Mouse (Mus musculus) intestine, postnatal 0 days (tissue): ENCODE measurements at regions not wholly inside any gene's neighbourhood (a gene's known extent, or its start where the extent isn't known, plus 50 kb on each side); places are given as distances from the start of the nearest gene placed in this dataset.
A peak's percentile ranks its signal among the peaks of the same experiment; 100 is the strongest.

Experiments
- ATAC-seq: fragments of 200-750 bp; cut with Nextera tagmentation; 2 replicates; pipeline ENCODE4 v1.8.0; 2017; ENCODE audit warnings: mild to moderate bottlenecking, moderate TSS enrichment, moderate library complexity
- H3K27ac ChIP-seq: fragments of 300-500 bp; sonication (generic); 2 replicates; pipeline ENCODE4 v1.5.1; 2014; ENCODE audit warnings: mild to moderate bottlenecking, low read depth, low read length, moderate library complexity
- H3K27me3 ChIP-seq: fragments of 300-500 bp; sonication (generic); replicated peaks from 2 replicates; pipeline ENCODE4 v1.6.1; 2014; ENCODE audit warnings: low read length, mixed read lengths; ENCODE audit not compliant: control insufficient read depth, insufficient read depth
- H3K36me3 ChIP-seq: fragments of 300-500 bp; sonication (generic); 2 replicates; pipeline ENCODE4 v1.6.1; 2014; ENCODE audit warnings: mild to moderate bottlenecking, moderate library complexity; ENCODE audit not compliant: control insufficient read depth, insufficient read depth
- H3K4me1 ChIP-seq: fragments of 300-500 bp; sonication (generic); replicated peaks from 2 replicates; pipeline ENCODE4 v1.6.1; 2014; ENCODE audit warnings: antibody characterized with exemption, low read length, mixed read lengths; ENCODE audit not compliant: control insufficient read depth, insufficient read depth
- H3K4me2 ChIP-seq: fragments of 300-500 bp; sonication (generic); replicated peaks from 2 replicates; pipeline ENCODE4 v1.6.1; 2014; ENCODE audit warnings: low read depth, mild to moderate bottlenecking, moderate library complexity
- H3K4me3 ChIP-seq: fragments of 300-500 bp; sonication (generic); 2 replicates; pipeline ENCODE4 v1.5.1; 2014; ENCODE audit warnings: low read depth, low read length
- H3K9ac ChIP-seq: fragments of 300-500 bp; sonication (generic); 2 replicates; pipeline ENCODE4 v1.6.1; 2014; ENCODE audit warnings: mild to moderate bottlenecking, low read depth, low read length
- H3K9me3 ChIP-seq: fragments of 300-500 bp; sonication (generic); 2 replicates; pipeline ENCODE4 v1.6.1; 2016; ENCODE audit warnings: mixed run types; ENCODE audit not compliant: control insufficient read depth
- CTCF ChIP-seq: sonication (generic); IDR thresholded peaks from 2 replicates; pipeline ENCODE4 v1.5.1; 2016; ENCODE audit warnings: low read depth, mild to moderate bottlenecking, control low read depth, antibody characterized with exemption, moderate library complexity
- WGBS: fragments of 180-500 bp; shearing (Covaris S2); extraction: QIAGEN DNeasy Blood & Tissue Kit; methylation state at CpG from one replicate; pipeline ENCODE4 v1.1.7; 2014; 5-methylcytosine and 5-hydroxymethylcytosine counted together

- 44% methylated on average over 1 of the region's 1 CpGs for whole genome bisulfite sequencing
- H3K4me1 ChIP-seq, result no peaks in the 10 kb centered on the region
- H3K9me3 ChIP-seq, result no peaks in the 10 kb centered on the region
- no peaks in the 10 kb centered on the region for H3K27me3 ChIP-seq
- no peak for ATAC-seq
- TF ChIP-seq CTCF, result peak; percentile 67
- no peaks in the 10 kb centered on the region for H3K36me3 ChIP-seq
- no peak overlapping the region for H3K9ac ChIP-seq
- no peak overlapping the region for H3K4me3 ChIP-seq
- no peak overlapping the region for H3K4me2 ChIP-seq
- no peak overlapping the region for H3K27ac ChIP-seq
Observed at GRCm38 (mm10) chr4:26543833-26544232, 197.1 kb upstream of the Manea start.

- no peaks in the 10 kb centered on the region for H3K36me3 ChIP-seq
- TF ChIP-seq CTCF, result no peak
Observed at GRCm38 (mm10) chr4:26542511-26542910, 195.8 kb upstream of the Manea start.

GRCm38 (mm10) chr4:26508004-26508403, 161.3 kb upstream of the Manea start:
- Histone ChIP-seq H3K9ac (no peak overlapping the region), H3K4me3 (no peak overlapping the region), H3K4me1 (no peaks in the 10 kb centered on the region), H3K27me3 (no peaks in the 10 kb centered on the region), H3K9me3 (no peaks in the 10 kb centered on the region), H3K27ac (no peak overlapping the region), H3K36me3 (no peaks in the 10 kb centered on the region), H3K4me2 (no peak overlapping the region)
- 81% methylated on average over 5 of the region's 5 CpGs for WGBS
- no peak for TF ChIP-seq CTCF
- no peak for ATAC-seq

More at GRCm38 (mm10) chr4:26542511-26542910, 195.8 kb upstream of the Manea start:
- ATAC-seq, result 0 out of 2 replicates have a peak, but pooled peaks have one; percentile 56
- no peak overlapping the region for H3K27ac ChIP-seq
- H3K4me1 ChIP-seq, result no peaks in the 10 kb centered on the region
- H3K9ac ChIP-seq, result no peak overlapping the region
- H3K4me2 ChIP-seq, result no peak overlapping the region
- WGBS, result 44% methylated on average over 2 of the region's 2 CpGs
- no peak overlapping the region for H3K4me3 ChIP-seq
- H3K27me3 ChIP-seq, result no peaks in the 10 kb centered on the region
- H3K9me3 ChIP-seq, result no peaks in the 10 kb centered on the region

GRCm38 (mm10) chr4:26494262-26494661, 147.6 kb upstream of the Manea start:
- TF ChIP-seq CTCF, result peak; percentile 56
- no peak overlapping the region for H3K4me2 ChIP-seq
- H3K4me1 ChIP-seq, result no peaks in the 10 kb centered on the region
- H3K27ac ChIP-seq, result no peak overlapping the region
- H3K9ac ChIP-seq, result no peak overlapping the region
- no peak for ATAC-seq
- no peak overlapping the region for H3K4me3 ChIP-seq
- no peaks in the 10 kb centered on the region for H3K9me3 ChIP-seq
- H3K36me3 ChIP-seq, result no peaks in the 10 kb centered on the region
- H3K27me3 ChIP-seq, result no peaks in the 10 kb centered on the region

- H3K36me3 ChIP-seq, result no peaks in the 10 kb centered on the region
- H3K27ac ChIP-seq, result no peak overlapping the region
- no peaks in the 10 kb centered on the region for H3K27me3 ChIP-seq
- no peak for TF ChIP-seq CTCF
- H3K4me2 ChIP-seq, result no peak overlapping the region
- ATAC-seq, result no peak
- H3K4me1 ChIP-seq, result no peaks in the 10 kb centered on the region
- H3K9ac ChIP-seq, result no peak overlapping the region
- H3K9me3 ChIP-seq, result no peaks in the 10 kb centered on the region
- no peak overlapping the region for H3K4me3 ChIP-seq
- 72% methylated on average over 1 of the region's 1 CpGs for WGBS
Observed at GRCm38 (mm10) chr4:26474913-26475312, 128.2 kb upstream of the Manea start.

GRCm38 (mm10) chr4:26441533-26441932, 94.8 kb upstream of the Manea start:
- H3K4me3 ChIP-seq, result no peak overlapping the region
- 8% methylated on average over 1 of the region's 1 CpGs for WGBS
- H3K36me3 ChIP-seq, result no peaks in the 10 kb centered on the region
- H3K9me3 ChIP-seq, result no peaks in the 10 kb centered on the region
- H3K27me3 ChIP-seq, result no peaks in the 10 kb centered on the region
- H3K4me1 ChIP-seq, result no peaks in the 10 kb centered on the region
- H3K4me2 ChIP-seq, result no peak overlapping the region
- no peak overlapping the region for H3K27ac ChIP-seq
- ATAC-seq, result peak; percentile 90
- no peak for TF ChIP-seq CTCF
- no peak overlapping the region for H3K9ac ChIP-seq

- Histone ChIP-seq H3K27ac (no peak overlapping the region), H3K4me3 (no peak overlapping the region), H3K36me3 (no peaks in the 10 kb centered on the region), H3K4me2 (no peak overlapping the region), H3K27me3 (no peaks in the 10 kb centered on the region), H3K9ac (no peak overlapping the region), H3K9me3 (no peaks in the 10 kb centered on the region), H3K4me1 (no peaks in the 10 kb centered on the region)
- TF ChIP-seq CTCF, result no peak
- no peak for ATAC-seq
Observed at GRCm38 (mm10) chr4:26422084-26422483, 75.4 kb upstream of the Manea start.
